Mouse (Mus musculus) cerebellum, adult 2 months (tissue): ENCODE data around the gene Pcyox1.

Experiments used
- CTCF ChIP-seq: fragments of 200-500 bp; IDR thresholded peaks from 2 replicates; pipeline ENCODE4 v1.5.1; 2011; ENCODE audit warnings: low read depth, mild to moderate bottlenecking, control low read depth, low read length, moderate library complexity, borderline replicate concordance; ENCODE audit not compliant: insufficient read depth
- POLR2A ChIP-seq: fragments of 200-500 bp; IDR thresholded peaks from 2 replicates; pipeline ENCODE4 v1.6.1; 2011; ENCODE audit warnings: low read length, control low read depth, borderline replicate concordance; ENCODE audit not compliant: insufficient read depth

- TF ChIP-seq POLR2A: no peak
- TF ChIP-seq CTCF: 0 out of 2 replicates have a peak, but pooled peaks have one; percentile 13
Measured at GRCm38 (mm10) chr6:86420491-86420890, 23.5 kb upstream of the Pcyox1 start.
